Comparison of ENCODE assay signal across 23 mouse cellular contexts in genomic region chr2:112296211-112296610, GRCm38 (mm10). TPM values are rescaled to one million over a fixed set of nuclear protein-coding genes. Genes with fewer than 3 reads are reported as not detected.
DNase-seq lines count a peak whose midpoint lies in the region; ATAC-seq and TF ChIP-seq lines count a peak whose summit lies in the region.
"Had no signal": no experiment of that assay in that cellular context is flagged by ENCODE, and none has a peak within 500 bp of the region (broad histone marks: within the 10 kb centered on the region; RNA-seq: fewer than 3 reads in every experiment).

No protein-coding gene starts in this region.

- no peak overlapping the region for H3K4me2 ChIP-seq in intestine, embryonic 16.5 days (ENCODE audit: low read depth, low read length)
- no peak overlapping the region for H3K4me2 ChIP-seq in intestine, postnatal 0 days (replicated peaks; ENCODE audit: low read depth)
- H3K4me2 ChIP-seq in midbrain, postnatal 0 days (ENCODE audit: low read depth, low read length, poor library complexity, severe bottlenecking) = no peak overlapping the region
- H3K4me2 ChIP-seq in midbrain, embryonic 14.5 days (ENCODE audit: low read length) = no peak overlapping the region
- H3K4me2 ChIP-seq in stomach, postnatal 0 days (replicated peaks; ENCODE audit: low read depth) = no peak overlapping the region
- H3K4me2 ChIP-seq: midbrain, embryonic 11.5 days had no signal

- TF ChIP-seq EP300 in stomach, postnatal 0 days (optimal IDR thresholded peaks at IDR 0.05) = no peak

- no peak overlapping the region for H3K4me3 ChIP-seq in intestine, embryonic 16.5 days (ENCODE audit: low read length)
- H3K4me3 ChIP-seq in intestine, postnatal 0 days (ENCODE audit: low read depth, low read length) = no peak overlapping the region
- no peak overlapping the region for H3K4me3 ChIP-seq in midbrain, postnatal 0 days (ENCODE audit: low read depth, low read length)
- H3K4me3 ChIP-seq in midbrain, embryonic 14.5 days (replicated peaks; ENCODE audit: low read depth, low read length) = no peak overlapping the region
- no peak overlapping the region for H3K4me3 ChIP-seq in stomach, postnatal 0 days (ENCODE audit: low read depth, low read length)
- H3K4me3 ChIP-seq: embryonic facial prominence, embryonic 10.5 days; erythroblast, embryonic 14.5 days had no signal

- WGBS in intestine, embryonic 16.5 days = 64% methylated on average over 3 of the region's 3 CpGs
- WGBS in intestine, postnatal 0 days = 47% methylated on average over 3 of the region's 3 CpGs
- 74% methylated on average over 3 of the region's 3 CpGs for WGBS in midbrain, postnatal 0 days
- WGBS in midbrain, embryonic 14.5 days = 83% methylated on average over 3 of the region's 3 CpGs
- 84% methylated on average over 3 of the region's 3 CpGs for WGBS in stomach, postnatal 0 days

- no peak overlapping the region for H3K9ac ChIP-seq in intestine, embryonic 16.5 days (ENCODE audit: low read depth, low read length)
- H3K9ac ChIP-seq in intestine, postnatal 0 days (ENCODE audit: low read depth, low read length) = no peak overlapping the region
- H3K9ac ChIP-seq in midbrain, postnatal 0 days (replicated peaks; ENCODE audit: low read length, poor library complexity, severe bottlenecking) = no peak overlapping the region
- H3K9ac ChIP-seq in midbrain, embryonic 14.5 days (replicated peaks; ENCODE audit: low read length) = no peak overlapping the region
- no peak overlapping the region for H3K9ac ChIP-seq in stomach, postnatal 0 days (ENCODE audit: low read length)

- no peak for DNase-seq in frontal cortex, postnatal 14 days (ENCODE audit: low spot score in 2 of 2)
- DNase-seq in midbrain, postnatal 0 days (ENCODE audit: low spot score) = peak; percentile 17
- DNase-seq in midbrain, embryonic 14.5 days = no peak
- DNase-seq in telencephalon, adult 2 months (ENCODE audit: low read depth, low spot score) = peak; percentile 80
- DNase-seq in stomach, postnatal 0 days (ENCODE audit: low spot score) = no peak
- DNase-seq: adrenal gland, postnatal 36 days; cerebellum, adult 11 months; cerebellum, postnatal 36 days; liver; lung, adult 18-20 months; lung, postnatal 4 days; thymus, postnatal 36 days had no signal

- no peak overlapping the region for H3K27ac ChIP-seq in intestine, embryonic 16.5 days (ENCODE audit: low read length)
- H3K27ac ChIP-seq in intestine, postnatal 0 days (ENCODE audit: low read depth, low read length) = no peak overlapping the region
- H3K27ac ChIP-seq in midbrain, postnatal 0 days (ENCODE audit: low read depth, low read length) = no peak overlapping the region
- no peak overlapping the region for H3K27ac ChIP-seq in midbrain, embryonic 14.5 days (replicated peaks; ENCODE audit: low read depth, low read length)
- H3K27ac ChIP-seq in stomach, postnatal 0 days (replicated peaks) = no peak overlapping the region
- H3K27ac ChIP-seq: embryonic facial prominence, embryonic 10.5 days had no signal

- peaks cover 3% of the 10 kb centered on the region; the same call in 1 of the 2 replicates for H3K4me1 ChIP-seq in intestine, embryonic 16.5 days (ENCODE audit: control insufficient read depth, insufficient read depth, low read length)
- H3K4me1 ChIP-seq in intestine, postnatal 0 days (replicated peaks; ENCODE audit: control insufficient read depth, insufficient read depth, low read length) = 0 out of 2 replicates have a peak, but pooled peaks cover 6% of the 10 kb centered on the region
- no peaks in the 10 kb centered on the region for H3K4me1 ChIP-seq in midbrain, postnatal 0 days (ENCODE audit: insufficient read depth, low read length)
- no peaks in the 10 kb centered on the region for H3K4me1 ChIP-seq in midbrain, embryonic 14.5 days (ENCODE audit: control insufficient read depth, insufficient read depth, low read length)
- H3K4me1 ChIP-seq in stomach, postnatal 0 days (replicated peaks; ENCODE audit: control insufficient read depth, insufficient read depth) = no peaks in the 10 kb centered on the region
- H3K4me1 ChIP-seq: embryonic facial prominence, embryonic 10.5 days had no signal

- TF ChIP-seq CTCF in intestine, postnatal 0 days (IDR thresholded peaks at IDR 0.05; ENCODE audit: low read depth) = no peak
- no peak for TF ChIP-seq CTCF in midbrain, postnatal 0 days (IDR thresholded peaks at IDR 0.05)
- TF ChIP-seq CTCF in stomach, postnatal 0 days (IDR thresholded peaks at IDR 0.05; ENCODE audit: low read depth) = no peak

- H3K36me3 ChIP-seq in intestine, embryonic 16.5 days (ENCODE audit: control insufficient read depth, insufficient read depth, low read length) = no peaks in the 10 kb centered on the region
- 0 out of 2 replicates have a peak, but pooled peaks cover 6% of the 10 kb centered on the region for H3K36me3 ChIP-seq in intestine, postnatal 0 days (ENCODE audit: control insufficient read depth, insufficient read depth)
- H3K36me3 ChIP-seq in midbrain, postnatal 0 days (ENCODE audit: insufficient read depth, low read length) = no peaks in the 10 kb centered on the region
- H3K36me3 ChIP-seq in midbrain, embryonic 14.5 days (ENCODE audit: control insufficient read depth, insufficient read depth, low read length) = no peaks in the 10 kb centered on the region
- H3K36me3 ChIP-seq in stomach, postnatal 0 days (ENCODE audit: control insufficient read depth, insufficient read depth, low read length) = no peaks in the 10 kb centered on the region
- H3K36me3 ChIP-seq: embryonic facial prominence, embryonic 10.5 days had no signal

- H3K27me3 ChIP-seq in intestine, embryonic 16.5 days (replicated peaks; ENCODE audit: control insufficient read depth, insufficient read depth, low read length) = no peaks in the 10 kb centered on the region
- H3K27me3 ChIP-seq in intestine, postnatal 0 days (replicated peaks; ENCODE audit: control insufficient read depth, insufficient read depth, low read length) = no peaks in the 10 kb centered on the region
- H3K27me3 ChIP-seq in midbrain, postnatal 0 days (ENCODE audit: insufficient read depth, low read length) = no peaks in the 10 kb centered on the region
- H3K27me3 ChIP-seq in midbrain, embryonic 14.5 days (ENCODE audit: control insufficient read depth, insufficient read depth, low read length) = no peaks in the 10 kb centered on the region
- no peaks in the 10 kb centered on the region for H3K27me3 ChIP-seq in stomach, postnatal 0 days (ENCODE audit: control insufficient read depth, insufficient read depth, low read length)

- no peaks in the 10 kb centered on the region for H3K9me3 ChIP-seq in intestine, embryonic 16.5 days (ENCODE audit: control insufficient read depth, low read length)
- H3K9me3 ChIP-seq in intestine, postnatal 0 days (ENCODE audit: control insufficient read depth) = no peaks in the 10 kb centered on the region
- H3K9me3 ChIP-seq in midbrain, postnatal 0 days (ENCODE audit: low read length) = no peaks in the 10 kb centered on the region
- H3K9me3 ChIP-seq in midbrain, embryonic 14.5 days (ENCODE audit: control insufficient read depth, low read length) = no peaks in the 10 kb centered on the region
- no peaks in the 10 kb centered on the region for H3K9me3 ChIP-seq in stomach, postnatal 0 days (ENCODE audit: control insufficient read depth, low read length)
- H3K9me3 ChIP-seq: embryonic facial prominence, embryonic 10.5 days had no signal

- peak; percentile 73 for ATAC-seq in frontal cortex, adult (ENCODE audit: low TSS enrichment)
- peak; percentile 25; the same call in 1 of the 2 replicates for ATAC-seq in intestine, embryonic 16.5 days
- no peak for ATAC-seq in intestine, postnatal 0 days
- no peak for ATAC-seq in midbrain, postnatal 0 days (ENCODE audit: low FRiP score)
- no peak for ATAC-seq in midbrain, embryonic 14.5 days (ENCODE audit: low FRiP score, low TSS enrichment)
- no peak for ATAC-seq in stomach, postnatal 0 days (ENCODE audit: low FRiP score, low TSS enrichment)
- ATAC-seq: activated CD4-positive, CD25-positive, alpha-beta regulatory T cell, adult 4 months had no signal

RNA-seq across cellular contexts. Expression of gene Gm21985, which starts 30.1 kb away (rescaled TPM):
- not detected in 2 replicates for polyA plus RNA-seq in intestine, embryonic 16.5 days (2015; fragmentation: Nextera tagmentation; extraction: Ambion mirVana)
- polyA plus RNA-seq in intestine, postnatal 0 days (2015; fragmentation: Nextera tagmentation; extraction: Ambion mirVana) = not detected in 2 replicates
- 2.3 and 2.5 TPM in 2 replicates for total RNA-seq in midbrain, postnatal 0 days (2014; rRNA removed)
- polyA plus RNA-seq in midbrain, postnatal 0 days (2015; fragmentation: Nextera tagmentation; extraction: Ambion mirVana) = not detected in 2 replicates
- polyA plus RNA-seq in midbrain, embryonic 14.5 days (2014; fragmentation: Nextera tagmentation; extraction: Ambion mirVana) = not detected in 2 replicates
- not detected in 2 replicates for polyA plus RNA-seq in stomach, postnatal 0 days (2015; fragmentation: Nextera tagmentation; extraction: Ambion mirVana)
- polyA plus RNA-seq: activated CD4-positive, CD25-positive, alpha-beta regulatory T cell, adult 4 months; embryonic facial prominence, embryonic 10.5 days; erythroblast, embryonic 14.5 days; kidney, embryonic 14.5 days; midbrain, embryonic 11.5 days; testis, adult 2 months had no signal

RNA-seq across cellular contexts. Expression of gene Slc12a6, which starts 30.6 kb away (rescaled TPM):
- 11.9 and 14.9 TPM in 2 replicates for polyA plus RNA-seq in intestine, embryonic 16.5 days (2015; fragmentation: Nextera tagmentation; extraction: Ambion mirVana)
- polyA plus RNA-seq in intestine, postnatal 0 days (2015; fragmentation: Nextera tagmentation; extraction: Ambion mirVana) = 6.9 and 8.0 TPM in 2 replicates
- total RNA-seq in midbrain, postnatal 0 days (2014; rRNA removed) = 69.7 and 81.6 TPM in 2 replicates
- polyA plus RNA-seq in midbrain, postnatal 0 days (2015; fragmentation: Nextera tagmentation; extraction: Ambion mirVana) = 13.3 and 14.1 TPM in 2 replicates
- 18.6 and 25.9 TPM in 2 replicates for polyA plus RNA-seq in midbrain, embryonic 14.5 days (2014; fragmentation: Nextera tagmentation; extraction: Ambion mirVana)
- 5.4 and 6.2 TPM in 2 replicates for polyA plus RNA-seq in stomach, postnatal 0 days (2015; fragmentation: Nextera tagmentation; extraction: Ambion mirVana)

RNA-seq across cellular contexts. Expression of gene Nop10, which starts 34.5 kb away (rescaled TPM):
- polyA plus RNA-seq in intestine, embryonic 16.5 days (2015; fragmentation: Nextera tagmentation; extraction: Ambion mirVana) = 214 and 238 TPM in 2 replicates
- 114 and 120 TPM in 2 replicates for polyA plus RNA-seq in intestine, postnatal 0 days (2015; fragmentation: Nextera tagmentation; extraction: Ambion mirVana)
- 75.7 and 111 TPM in 2 replicates for total RNA-seq in midbrain, postnatal 0 days (2014; rRNA removed)
- 151 and 158 TPM in 2 replicates for polyA plus RNA-seq in midbrain, postnatal 0 days (2015; fragmentation: Nextera tagmentation; extraction: Ambion mirVana)
- polyA plus RNA-seq in midbrain, embryonic 14.5 days (2014; fragmentation: Nextera tagmentation; extraction: Ambion mirVana) = 136 and 182 TPM in 2 replicates
- 169 and 172 TPM in 2 replicates for polyA plus RNA-seq in stomach, postnatal 0 days (2015; fragmentation: Nextera tagmentation; extraction: Ambion mirVana)

RNA-seq across cellular contexts. Expression of gene Nutm1, which starts 37.1 kb away (rescaled TPM):
- 0.04 TPM in 1 of 2 replicates, not detected in the other for polyA plus RNA-seq in intestine, embryonic 16.5 days (2015; fragmentation: Nextera tagmentation; extraction: Ambion mirVana)
- 0.03 TPM in 1 of 2 replicates, not detected in the other for polyA plus RNA-seq in intestine, postnatal 0 days (2015; fragmentation: Nextera tagmentation; extraction: Ambion mirVana)
- not detected in 2 replicates for total RNA-seq in midbrain, postnatal 0 days (2014; rRNA removed)
- polyA plus RNA-seq in midbrain, postnatal 0 days (2015; fragmentation: Nextera tagmentation; extraction: Ambion mirVana) = 0.06 and 0.09 TPM in 2 replicates
- 0.05 TPM in 1 of 2 replicates, not detected in the other for polyA plus RNA-seq in midbrain, embryonic 14.5 days (2014; fragmentation: Nextera tagmentation; extraction: Ambion mirVana)
- polyA plus RNA-seq in stomach, postnatal 0 days (2015; fragmentation: Nextera tagmentation; extraction: Ambion mirVana) = 0.06 and 0.10 TPM in 2 replicates
- total RNA-seq: adrenal gland, postnatal 36 days; granulocyte monocyte progenitor cell, adult 5-6 weeks; layer of hippocampus, postnatal 10 days had no signal
- polyA plus RNA-seq: activated CD4-positive, CD25-positive, alpha-beta regulatory T cell, adult 4 months; embryonic facial prominence, embryonic 10.5 days; erythroblast, embryonic 14.5 days; midbrain, embryonic 11.5 days had no signal

RNA-seq across cellular contexts. Expression of gene Lpcat4, which starts 56.9 kb away (rescaled TPM):
- 19.9 and 22.6 TPM in 2 replicates for polyA plus RNA-seq in intestine, embryonic 16.5 days (2015; fragmentation: Nextera tagmentation; extraction: Ambion mirVana)
- 8.4 TPM in 2 replicates for polyA plus RNA-seq in intestine, postnatal 0 days (2015; fragmentation: Nextera tagmentation; extraction: Ambion mirVana)
- total RNA-seq in midbrain, postnatal 0 days (2014; rRNA removed) = 23.3 and 37.2 TPM in 2 replicates
- polyA plus RNA-seq in midbrain, postnatal 0 days (2015; fragmentation: Nextera tagmentation; extraction: Ambion mirVana) = 20.2 and 21.6 TPM in 2 replicates
- 13.9 and 18.7 TPM in 2 replicates for polyA plus RNA-seq in midbrain, embryonic 14.5 days (2014; fragmentation: Nextera tagmentation; extraction: Ambion mirVana)
- polyA plus RNA-seq in stomach, postnatal 0 days (2015; fragmentation: Nextera tagmentation; extraction: Ambion mirVana) = 40.2 and 52.0 TPM in 2 replicates

Comparison
In these comparisons a context has a peak if more than half of its experiments do, and no peak if none do; other contexts are left out.
1. ATAC-seq: peak in frontal cortex, adult (single experiment) and intestine, embryonic 16.5 days (single experiment); none in intestine, postnatal 0 days (single experiment), midbrain, postnatal 0 days (single experiment), midbrain, embryonic 14.5 days (single experiment) and stomach, postnatal 0 days (single experiment).
2. DNase-seq: peak in midbrain, postnatal 0 days (single experiment) and telencephalon, adult 2 months (single experiment); none in frontal cortex, postnatal 14 days (0 of 2), midbrain, embryonic 14.5 days (single experiment) and stomach, postnatal 0 days (single experiment).